Mouse (Mus musculus): Measurements from ENCODE around the gene Rnpep.

Gene Rnpep

DNA sequence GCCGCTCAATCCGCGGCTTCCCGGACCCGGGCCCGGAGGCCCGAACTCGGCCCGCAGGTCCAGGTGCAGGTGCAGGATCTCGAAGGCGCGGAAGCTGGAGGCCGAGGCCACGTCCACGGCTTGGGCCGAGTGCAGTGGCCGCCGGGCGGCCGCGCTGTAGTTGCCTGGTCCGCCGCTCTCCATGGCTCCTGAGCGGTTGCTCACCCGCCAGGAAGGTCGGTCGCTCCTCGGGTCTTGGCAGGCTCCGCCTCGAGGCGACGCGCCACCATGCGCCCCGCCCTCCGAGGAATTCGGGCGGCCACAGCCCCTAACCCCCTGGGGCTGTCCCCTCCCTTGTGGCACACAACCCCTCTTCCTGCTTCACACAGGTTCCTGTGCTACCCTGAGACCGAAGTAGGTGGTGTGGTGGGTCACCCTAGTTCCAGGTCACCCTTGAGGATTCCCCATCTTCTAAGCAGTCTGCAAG is at the start of gene Rnpep:
Gene Rnpep, minus strand, starts transcription at position 259 of the 466 bp plus-strand sequence.
- DNase-seq (ENCODE audit: low read depth), result peak; percentile 18

DNA sequence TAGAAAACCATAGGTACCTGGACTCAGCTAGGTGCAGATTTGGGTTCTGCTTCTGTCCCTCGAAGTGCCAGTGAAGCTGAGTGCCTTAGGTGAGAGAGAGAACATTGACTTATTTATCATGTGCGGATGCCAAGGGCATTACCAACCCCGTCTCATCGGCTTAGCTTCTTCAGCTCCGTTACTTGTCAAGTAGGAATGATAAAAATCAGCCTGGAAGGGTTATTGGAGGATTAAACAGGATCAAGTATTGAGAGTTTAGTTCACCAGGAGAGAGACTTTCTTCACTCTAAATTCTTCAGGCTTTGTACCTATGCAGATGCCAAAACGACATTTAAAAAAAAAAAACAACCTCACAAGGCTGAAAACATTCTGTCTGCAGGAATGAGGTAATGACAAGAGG is 46.7 kb upstream of the Rnpep start:
- DNase-seq (ENCODE audit: low read depth), result no peak

DNA sequence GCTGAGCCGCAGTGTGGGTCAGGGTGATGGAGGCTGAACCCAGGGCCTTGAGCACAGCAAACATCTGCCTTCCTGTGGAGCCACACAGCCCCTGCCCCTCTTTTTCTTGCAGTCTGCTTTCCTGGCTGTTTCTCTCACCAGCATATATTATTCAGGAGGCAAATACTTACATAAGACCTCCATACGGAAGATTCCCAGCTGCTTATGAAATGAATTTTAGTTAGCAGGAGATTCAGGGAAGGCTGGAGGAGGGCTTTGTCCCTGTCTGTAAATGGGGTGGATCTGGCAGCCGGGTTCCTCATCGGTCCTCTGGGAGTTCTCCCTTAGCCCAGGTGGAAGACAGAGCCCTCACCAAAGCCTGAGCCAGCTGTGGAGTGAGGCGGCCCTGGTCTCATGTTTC is 44.5 kb upstream of the Rnpep start:
- no peak for DNase-seq (ENCODE audit: low read depth)

GRCm38 (mm10) chr1:135325934-135326333 is 42.0 kb upstream of the Rnpep start:
- DNase-seq (ENCODE audit: low read depth), result no peak

GRCm38 (mm10) chr1:135324571-135324970 is 40.7 kb upstream of the Rnpep start, which contains the start of gene Lmod1:
Lmod1 (plus strand) TSS chr1:135324807.
- peak; percentile 35 for DNase-seq (ENCODE audit: low read depth)

DNA sequence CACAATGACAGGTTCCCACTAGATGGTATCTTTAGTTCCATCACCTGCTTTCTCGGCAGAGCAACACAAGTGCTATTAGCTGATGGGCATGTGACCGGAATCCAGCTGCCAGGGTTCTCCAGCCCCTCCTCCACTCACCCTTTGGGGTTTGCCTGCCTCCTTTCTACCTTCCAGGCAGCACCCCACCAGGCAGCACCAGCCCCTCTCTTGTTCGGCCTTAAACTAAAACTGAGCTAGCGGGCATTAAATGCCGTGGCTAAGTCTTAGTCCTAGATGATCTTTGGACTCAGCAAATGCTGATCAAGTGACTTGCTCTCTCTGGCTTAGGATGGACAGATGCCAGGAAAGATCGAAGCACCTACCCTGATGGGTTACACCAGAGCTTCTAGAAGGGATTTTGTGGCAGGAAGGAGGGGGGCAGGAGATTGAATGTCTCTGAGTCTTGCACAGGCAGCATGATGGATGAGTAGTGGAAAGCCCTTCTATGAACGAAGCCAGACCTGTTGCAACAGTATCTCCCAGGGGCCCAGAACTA is 39.5 kb upstream of the Rnpep start:
- DNase-seq (ENCODE audit: low read depth), result no peak

DNA sequence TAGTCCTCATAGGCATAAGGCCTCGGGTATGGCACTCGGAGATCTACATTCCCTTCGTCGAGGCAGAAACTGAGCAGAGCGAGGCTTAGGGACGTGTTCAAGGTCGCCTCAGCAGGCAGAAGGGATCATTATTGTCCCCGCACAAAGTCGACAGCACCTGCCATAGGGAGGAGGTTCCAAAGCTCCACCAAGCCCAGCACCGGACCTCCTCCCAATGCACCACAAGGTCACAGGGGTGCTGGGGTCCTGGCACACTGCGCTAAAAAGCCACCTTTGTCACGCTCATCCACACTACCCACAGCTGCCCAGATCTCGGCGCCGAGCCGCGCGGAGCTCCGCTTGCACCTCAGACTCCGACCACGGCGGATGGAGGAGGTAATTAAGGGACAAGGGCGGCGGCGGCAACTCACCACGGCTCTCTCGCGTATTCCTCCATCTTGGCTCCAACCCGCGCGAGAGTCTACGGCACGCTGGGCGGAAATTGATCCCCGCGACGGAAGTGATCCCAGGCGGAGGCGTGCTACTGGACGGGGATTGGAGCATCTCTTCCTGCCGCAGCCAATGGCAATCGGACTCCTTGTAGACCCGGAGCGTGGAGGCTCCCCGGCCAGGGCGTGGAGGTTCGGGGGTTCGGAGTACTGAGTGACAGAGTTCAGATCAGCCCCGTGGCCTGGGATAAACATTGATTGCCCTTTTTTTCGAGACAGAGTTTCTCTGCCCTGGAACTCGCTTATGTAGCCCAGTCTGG is 29.6 kb upstream of the Rnpep start, which contains the start of gene Timm17a:
Gene Timm17a, minus strand, starts transcription at position 495 of the 748 bp plus-strand sequence.
- peak; percentile 88 for DNase-seq (ENCODE audit: low read depth)

- DNase-seq (ENCODE audit: low read depth), result no peak
These were observed 28.3 kb upstream of the Rnpep start for GRCm38 (mm10) chr1:135312201-135312600.

DNA sequence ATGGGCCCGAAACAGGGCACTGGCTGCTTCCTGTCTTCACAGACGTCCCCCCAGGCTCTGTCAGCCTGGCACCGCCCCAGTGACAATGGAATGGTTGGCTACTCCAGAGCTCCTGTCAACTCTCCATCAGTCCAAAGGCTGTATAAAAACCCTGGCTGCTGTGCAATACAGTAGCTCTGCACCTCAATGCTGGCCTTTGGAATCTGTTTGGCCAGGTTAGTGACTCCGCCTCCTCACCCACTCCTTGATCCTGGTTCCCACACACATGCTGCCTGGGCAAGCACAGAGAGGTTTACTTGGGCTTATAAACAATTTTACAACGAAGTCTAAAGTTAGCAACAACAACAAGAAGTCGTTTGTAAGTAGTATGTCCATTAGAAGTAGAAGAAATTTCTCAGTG is 27.5 kb upstream of the Rnpep start:
- no peak for DNase-seq (ENCODE audit: low read depth)

DNA sequence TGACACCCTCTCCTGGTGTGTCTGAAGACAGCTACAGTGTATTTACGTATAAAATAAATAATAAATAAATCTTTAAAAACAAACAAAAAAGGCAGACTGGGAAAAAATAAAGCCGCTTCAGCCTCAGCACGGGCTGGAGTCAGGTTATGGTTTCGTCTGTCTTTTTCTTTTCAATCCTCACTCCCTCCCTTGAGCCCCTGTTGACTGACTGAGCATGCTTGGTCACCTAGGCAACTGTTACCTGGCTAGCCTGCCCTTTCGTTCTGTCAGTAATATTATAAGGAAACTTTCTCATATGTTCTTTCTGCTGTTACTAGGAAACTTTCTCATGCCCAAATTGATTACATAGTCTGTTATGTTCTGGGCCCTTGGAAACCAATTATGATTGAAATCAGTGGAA is 7.0 kb upstream of the Rnpep start:
- DNase-seq (ENCODE audit: low read depth), result no peak

DNA sequence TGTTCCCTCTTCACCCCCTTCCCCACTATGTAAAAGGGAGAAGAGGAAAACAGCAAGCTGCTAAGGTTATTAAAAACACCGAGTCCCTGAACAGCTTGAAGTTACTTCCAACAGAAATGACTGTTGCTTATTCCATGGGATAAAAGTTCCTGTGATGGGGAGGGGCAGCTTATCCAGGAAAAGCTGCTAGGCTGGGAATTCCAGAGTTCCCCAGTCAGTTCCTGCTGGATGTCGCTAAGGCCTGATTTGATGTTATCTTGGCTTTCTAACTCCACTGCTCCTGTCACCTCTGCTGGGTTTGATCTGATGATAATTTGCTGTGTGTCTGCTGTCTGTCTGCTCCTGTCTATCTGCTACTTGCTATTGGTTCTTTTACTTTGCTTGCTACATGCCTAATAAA is 2.4 kb upstream of the Rnpep start:
- no peak for DNase-seq (ENCODE audit: low read depth)

DNA sequence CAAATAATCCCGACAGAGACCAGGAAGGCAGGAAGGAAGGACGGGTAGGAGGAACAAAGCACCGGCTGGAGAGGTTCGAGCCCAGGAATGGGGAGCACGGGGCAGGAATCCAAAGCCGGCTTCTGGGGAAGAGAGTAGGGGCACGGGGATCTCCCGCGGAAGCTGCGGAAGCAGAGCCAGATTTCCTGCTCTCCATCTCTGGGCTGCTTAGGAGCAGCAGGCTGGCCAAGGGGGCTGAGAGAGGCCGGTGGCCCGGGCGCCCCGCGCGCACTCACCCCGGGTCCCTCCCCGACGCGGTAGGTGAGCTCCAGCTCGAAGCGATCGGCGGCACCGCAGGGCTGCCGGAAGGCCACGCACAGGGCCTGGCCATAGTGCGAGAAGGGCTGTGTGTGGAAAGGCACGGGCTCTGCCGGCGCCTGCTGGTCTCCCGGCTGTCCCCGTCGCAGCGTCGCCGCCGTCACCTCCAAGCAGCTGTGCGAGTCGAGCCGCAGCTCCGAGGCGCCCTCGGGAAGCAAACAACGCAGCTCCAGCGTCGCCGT is 528 bp downstream of the Rnpep start:
- no peak for DNase-seq (ENCODE audit: low read depth)

- DNase-seq (ENCODE audit: low read depth), result no peak
These were observed 1.2 kb downstream of the Rnpep start for GRCm38 (mm10) chr1:135282536-135283286.

- DNase-seq (ENCODE audit: low read depth), result no peak
These were observed 2.0 kb downstream of the Rnpep start for GRCm38 (mm10) chr1:135281841-135282240.

- no peak for DNase-seq (ENCODE audit: low read depth)
These were observed 3.2 kb downstream of the Rnpep start for GRCm38 (mm10) chr1:135280646-135281045.

DNA sequence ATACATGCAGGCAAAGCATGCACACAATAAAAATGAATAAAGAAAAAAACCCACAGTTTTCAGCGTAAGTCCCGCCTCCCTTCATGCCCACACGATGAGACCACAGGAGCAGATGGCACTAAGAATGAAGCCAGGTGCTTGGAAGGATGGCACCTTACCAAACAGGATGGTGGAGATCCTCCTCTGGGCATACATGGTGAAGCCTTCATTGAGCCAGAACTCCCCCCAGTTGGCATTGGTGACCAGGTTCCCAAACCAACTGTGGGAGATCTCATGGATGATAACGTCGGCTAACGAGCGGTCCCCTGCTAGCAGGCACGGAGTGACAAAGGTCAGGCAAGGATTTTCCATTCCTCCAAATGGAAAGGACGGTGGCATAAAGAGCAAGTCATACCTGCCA is 12.5 kb downstream of the Rnpep start:
- no peak for DNase-seq (ENCODE audit: low read depth)

DNA sequence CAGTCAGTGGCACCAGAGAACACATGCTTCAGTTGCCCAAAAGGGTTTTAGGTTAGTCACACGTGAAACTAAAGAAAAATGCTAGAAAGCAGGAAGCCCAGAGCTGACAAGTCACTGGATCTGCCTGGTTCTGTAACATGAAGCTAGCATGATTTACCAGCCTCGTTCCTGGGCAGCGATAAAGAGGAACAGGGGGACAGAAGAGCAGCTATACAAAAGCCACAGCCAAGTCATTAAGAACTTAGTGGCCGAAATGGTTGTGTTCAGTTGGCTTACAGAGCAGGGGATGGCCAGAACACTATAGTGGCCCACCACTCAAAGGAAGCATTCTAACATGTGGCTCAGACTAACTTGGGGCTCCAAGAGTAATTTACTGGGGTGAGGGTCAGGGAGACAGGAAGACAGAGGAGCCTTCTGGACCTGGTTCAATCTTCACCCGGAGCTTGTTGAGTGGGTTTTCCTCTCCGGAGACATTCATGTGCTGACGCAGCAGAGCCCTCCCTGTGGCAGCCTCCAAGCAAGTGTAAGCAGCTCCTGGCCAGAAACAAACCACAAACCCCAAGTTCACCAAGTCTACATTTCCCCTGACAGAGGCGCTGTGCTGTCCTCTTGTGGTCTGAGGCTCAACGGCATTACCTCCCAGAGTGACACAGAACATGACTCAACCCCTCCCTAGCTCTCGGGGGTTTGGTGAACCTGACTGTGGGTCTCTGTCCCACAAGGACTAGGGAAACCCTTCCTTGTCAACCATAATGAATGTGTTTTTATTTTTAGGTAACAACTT is 16.0 kb downstream of the Rnpep start:
- no peak for DNase-seq (ENCODE audit: low read depth)

DNA sequence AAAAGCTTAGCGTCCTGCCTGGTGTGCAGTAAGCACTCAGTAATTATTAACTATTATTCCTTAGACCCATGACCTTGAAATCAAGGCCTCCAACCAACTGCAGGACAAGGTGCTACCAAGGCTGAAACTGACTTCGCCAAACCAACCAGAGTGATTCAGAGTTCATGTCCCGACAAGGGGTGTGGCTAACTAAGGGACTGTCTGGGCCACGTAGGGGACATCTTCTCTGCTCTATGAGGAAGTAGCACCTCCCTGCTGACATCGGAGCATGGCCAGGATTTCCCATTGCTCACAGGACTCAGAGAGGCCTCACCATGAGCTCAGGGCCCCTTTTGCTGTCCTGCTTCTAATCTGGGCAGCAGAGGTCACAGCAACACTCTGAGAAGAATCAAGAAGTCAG is 18.1 kb downstream of the Rnpep start:
- DNase-seq (ENCODE audit: low read depth), result no peak

DNA sequence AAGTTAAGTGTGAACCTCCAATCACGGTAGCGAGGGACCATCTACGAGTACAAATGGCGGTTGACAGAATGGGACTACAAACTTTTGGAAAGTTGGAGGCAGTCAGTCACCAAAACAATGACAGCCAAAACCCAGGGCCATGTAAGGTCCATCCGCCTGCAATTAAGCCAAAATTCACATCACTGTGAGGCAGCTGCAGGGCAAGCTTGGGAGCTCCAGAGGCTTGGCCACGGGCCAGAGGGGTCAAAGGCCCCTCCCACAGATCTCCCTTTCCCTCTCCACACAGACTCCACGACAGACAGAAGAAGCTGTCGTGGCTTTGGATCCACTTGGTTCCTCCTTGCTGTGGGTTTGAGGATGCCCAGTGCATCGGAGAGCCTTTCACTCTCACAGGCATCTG is 20.6 kb downstream of the Rnpep start:
- DNase-seq (ENCODE audit: low read depth), result no peak

- DNase-seq (ENCODE audit: low read depth), result no peak
These were observed 21.6 kb downstream of the Rnpep start for GRCm38 (mm10) chr1:135262329-135262728.

GRCm38 (mm10) chr1:135260931-135261330 is 23.0 kb downstream of the Rnpep start:
- no peak for DNase-seq (ENCODE audit: low read depth)

DNA sequence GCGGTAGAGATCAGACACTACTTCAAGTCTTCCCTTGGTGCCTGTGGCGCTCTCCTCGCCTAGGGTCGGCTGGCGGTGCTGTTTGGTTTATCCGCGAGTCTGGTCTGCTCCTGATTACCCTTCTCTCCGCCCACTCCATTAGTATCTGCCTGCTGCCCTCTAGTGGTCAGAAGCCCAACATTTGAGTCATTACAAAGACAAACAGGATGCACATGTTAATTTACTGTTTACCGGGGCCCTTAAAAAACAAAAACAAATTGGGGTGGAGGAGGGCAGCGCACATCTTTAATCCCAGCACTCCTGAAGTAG is 24.8 kb downstream of the Rnpep start:
- DNase-seq (ENCODE audit: low read depth), result peak; percentile 45

Data from fibroblast of lung, adult 2 months (primary cell).